Mouse (Mus musculus) CH12.LX (cell line): ENCODE data around the gene Ablim1. TPM values are rescaled to one million over a fixed set of nuclear protein-coding genes. Genes with fewer than 3 reads are reported as not detected.

Source experiments
- DNase-seq: peaks from one replicate; pipeline ENCODE4 v3.0.0-alpha.2; 2013; ENCODE audit errors: extremely low read depth
- H3K27ac ChIP-seq: 2 replicates; pipeline ENCODE4 v1.5.1; 2012; ENCODE audit warnings: low read depth, mild to moderate bottlenecking, control low read depth, moderate library complexity; ENCODE audit not compliant: insufficient read depth
- H3K27me3 ChIP-seq: replicated peaks from 2 replicates; pipeline ENCODE3; 2012; ENCODE audit warnings: inconsistent platforms
- H3K36me3 ChIP-seq, 2 experiments: replicated peaks in 1 of 2; 2 replicates each; pipeline versions ENCODE3 to v1.6.1; 2012; ENCODE audit warnings: inconsistent platforms in 1 of 2, low read length in 1 of 2, mild to moderate bottlenecking in 1 of 2, mixed read lengths in 1 of 2, moderate library complexity in 1 of 2; ENCODE audit not compliant: control insufficient read depth in 1 of 2, insufficient read depth in 1 of 2
- H3K4me1 ChIP-seq, 2 experiments: 2 replicates each; pipeline ENCODE4 v1.6.1; 2012; ENCODE audit warnings: inconsistent platforms in 1 of 2, moderate library complexity in 1 of 2; ENCODE audit not compliant: insufficient read depth in 2 of 2, control insufficient read depth in 1 of 2
- H3K4me2 ChIP-seq: 2 replicates; pipeline ENCODE4 v1.6.1; 2012; ENCODE audit warnings: low read depth, mild to moderate bottlenecking, control low read depth; ENCODE audit not compliant: poor library complexity, insufficient read depth, severe bottlenecking
- H3K4me3 ChIP-seq, 3 experiments: fragments of 150-350 bp in 1 of 3; sonication (generic) in 1 of 3; replicated peaks in 1 of 3; 2 replicates each; pipeline versions ENCODE3 to v1.5.1; 2011 to 2012; ENCODE audit warnings: low read depth in 2 of 3, low read length in 2 of 3, mild to moderate bottlenecking in 2 of 3, moderate library complexity in 2 of 3, control low read depth in 1 of 3, improper control_type of control experiment in 1 of 3, inconsistent platforms in 1 of 3, mixed read lengths in 1 of 3; ENCODE audit not compliant: poor library complexity in 1 of 3
- H3K79me2 ChIP-seq: replicated peaks from 2 replicates; pipeline ENCODE4 v1.6.1; 2012; ENCODE audit warnings: mild to moderate bottlenecking, moderate library complexity; ENCODE audit not compliant: control insufficient read depth, poor library complexity, insufficient read depth, severe bottlenecking; ENCODE audit errors: extremely low read depth
- H3K9ac ChIP-seq: 2 replicates; pipeline ENCODE4 v1.6.1; 2012; ENCODE audit warnings: low read depth, mild to moderate bottlenecking, control low read depth, moderate library complexity; ENCODE audit not compliant: insufficient read depth
- H3K9me3 ChIP-seq: replicated peaks from 2 replicates; pipeline ENCODE3; 2012; ENCODE audit warnings: low read length, inconsistent platforms, mixed read lengths
- BHLHE40 ChIP-seq: IDR thresholded peaks from 2 replicates; pipeline ENCODE4 v1.6.1; 2011; ENCODE audit warnings: mild to moderate bottlenecking, low read depth, low read length, improper control_type of control experiment
- CHD1 ChIP-seq: IDR thresholded peaks from 2 replicates; pipeline ENCODE4 v1.6.1; 2012; ENCODE audit warnings: low read depth, low read length, improper control_type of control experiment, inconsistent platforms
- CHD2 ChIP-seq: IDR thresholded peaks from 2 replicates; pipeline ENCODE4 v1.6.1; 2011; ENCODE audit warnings: low read length, improper control_type of control experiment
- CTCF ChIP-seq, 2 experiments: IDR thresholded peaks in 1 of 2; conservative IDR thresholded peaks in 1 of 2; 2 replicates each; pipeline ENCODE4 v1.5.1; 2011 to 2012; ENCODE audit warnings: low read depth in 2 of 2, low read length in 2 of 2, improper control_type of control experiment in 1 of 2, inconsistent platforms in 1 of 2, mild to moderate bottlenecking in 1 of 2, moderate library complexity in 1 of 2
- ELF1 ChIP-seq: IDR thresholded peaks from 2 replicates; pipeline ENCODE4 v1.6.1; 2014; ENCODE audit warnings: low read depth, mild to moderate bottlenecking, inconsistent platforms, low read length, improper control_type of control experiment
- EP300 ChIP-seq: IDR thresholded peaks from 2 replicates; pipeline ENCODE4 v1.6.1; 2011; ENCODE audit warnings: low read length, improper control_type of control experiment
- ETS1 ChIP-seq: conservative IDR thresholded peaks from 2 replicates; pipeline ENCODE4 v1.6.1; 2012; ENCODE audit warnings: low read depth, mild to moderate bottlenecking, inconsistent platforms, low read length, improper control_type of control experiment, moderate library complexity
- GABPA ChIP-seq: IDR thresholded peaks from 2 replicates; pipeline ENCODE4 v1.6.1; 2012; ENCODE audit warnings: low read depth, low read length, improper control_type of control experiment, inconsistent platforms; ENCODE audit not compliant: insufficient replicate concordance
- HCFC1 ChIP-seq: IDR thresholded peaks from 2 replicates; pipeline ENCODE4 v1.6.1; 2012; ENCODE audit warnings: low read depth, mild to moderate bottlenecking, inconsistent platforms, low read length, improper control_type of control experiment
- IRF4 ChIP-seq: IDR thresholded peaks from 2 replicates; pipeline ENCODE4 v1.6.1; 2014; ENCODE audit warnings: low read depth, mild to moderate bottlenecking, inconsistent platforms, low read length, improper control_type of control experiment
- JUN ChIP-seq: IDR thresholded peaks from 2 replicates; pipeline ENCODE4 v1.6.1; 2011; ENCODE audit warnings: low read depth, mild to moderate bottlenecking, low read length, improper control_type of control experiment, moderate library complexity; ENCODE audit not compliant: insufficient read depth
- MAFK ChIP-seq: IDR thresholded peaks from 2 replicates; pipeline ENCODE4 v1.6.1; 2011; ENCODE audit warnings: low read length, improper control_type of control experiment; ENCODE audit not compliant: insufficient replicate concordance
- MAZ ChIP-seq: IDR thresholded peaks from 2 replicates; pipeline ENCODE4 v1.6.1; 2012; ENCODE audit warnings: low read depth, mild to moderate bottlenecking, inconsistent platforms, low read length, improper control_type of control experiment, moderate library complexity
- NELFE ChIP-seq: IDR thresholded peaks from 2 replicates; pipeline ENCODE4 v1.6.1; 2011; ENCODE audit warnings: low read depth, low read length, improper control_type of control experiment
- PAX5 ChIP-seq: IDR thresholded peaks from 2 replicates; pipeline ENCODE4 v1.6.1; 2012; ENCODE audit warnings: low read length, inconsistent platforms, mixed read lengths
- POLR2A ChIP-seq: IDR thresholded peaks from 2 replicates; pipeline ENCODE4 v1.6.1; 2011; ENCODE audit warnings: low read depth, mild to moderate bottlenecking, improper control_type of control experiment, low read length
- SMC3 ChIP-seq: IDR thresholded peaks from 2 replicates; pipeline ENCODE4 v1.6.1; 2011; ENCODE audit warnings: low read depth, low read length, improper control_type of control experiment
- USF2 ChIP-seq: conservative IDR thresholded peaks from 2 replicates; pipeline ENCODE4 v1.6.1; 2011; ENCODE audit warnings: low read depth, low read length, improper control_type of control experiment
- ZMIZ1 ChIP-seq: IDR thresholded peaks from 2 replicates; pipeline ENCODE4 v1.6.1; 2012; ENCODE audit warnings: low read depth, mild to moderate bottlenecking, inconsistent platforms, low read length, improper control_type of control experiment
- ZNF384 ChIP-seq: IDR thresholded peaks from 2 replicates; pipeline ENCODE4 v1.6.1; 2012; ENCODE audit warnings: low read depth, low read length, improper control_type of control experiment, inconsistent platforms
- dilution Hi-C: fragments of 300-500 bp; cut with MboI; formaldehyde crosslinking; loops from 2 replicates; pipeline ENCODE4 v1.14.3; 2020; ENCODE audit warnings: low sequenced_read_pairs; ENCODE audit not compliant: extremely low pct_unique_long_range_greater_than_20kb, extremely low pct_ligation_motif_present
- in situ Hi-C: fragments of 300-500 bp; cut with MboI; formaldehyde crosslinking; loops from 3 replicates; pipeline ENCODE4 v1.14.3; 2019; ENCODE audit warnings: low sequenced_read_pairs, low pct_ligation_motif_present, low pct_unique_long_range_greater_than_20kb, mixed read lengths
- polyA plus RNA-seq: library from polyadenylated mRNA; unstranded; fragments of >175 nt; gene quantifications from 2 replicates; pipeline ENCODE4 v1.2.1, GENCODE M21; 2012; ENCODE audit warnings: low read depth; ENCODE audit not compliant: insufficient read length
- total RNA-seq, 2 experiments: library from RNA; depleted of rRNA; stranded (reverse); fragments of 300-350 nt in 1 of 2; fragments of >200 nt in 1 of 2; gene quantifications; 2 replicates each; pipeline ENCODE4 v1.2.3; 2012 to 2014

Gene Ablim1
- total and polyA plus RNA-seq, 3 experiments = 0.85 to 2.4 (median 2.0) TPM

DNA sequence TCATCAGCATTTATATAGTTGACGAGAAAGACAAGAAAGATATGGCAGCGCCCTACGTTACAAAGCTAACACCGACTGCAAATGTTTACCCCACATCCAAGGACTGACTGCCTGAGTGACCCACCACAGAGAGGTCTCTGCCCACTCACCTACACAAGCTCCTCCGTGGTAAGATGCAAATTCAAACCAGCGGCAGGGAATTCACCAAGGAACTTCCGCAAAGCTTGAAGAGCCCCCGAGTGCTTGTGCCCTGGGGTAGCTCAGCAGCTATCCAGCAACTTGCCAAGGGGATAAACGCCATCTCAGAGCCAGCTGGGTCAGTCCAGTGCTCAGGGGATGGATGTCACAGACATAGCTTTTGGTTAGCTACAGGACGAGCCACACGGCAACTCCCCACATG is 95.0 kb downstream of the Ablim1 start:
- H3K9ac ChIP-seq = 0 out of 2 replicates have a peak overlapping the region, but pooled peaks have one; percentile 11
- dilution Hi-C loops = no loop called here
- H3K27ac ChIP-seq = peak overlapping the region; percentile 37; the same call in 1 of the 2 replicates
- no peaks in the 10 kb centered on the region for H3K9me3 ChIP-seq
- no peaks in the 10 kb centered on the region for H3K79me2 ChIP-seq
- peaks cover 24 to 49% of the 10 kb centered on the region in 2 experiments for H3K4me1 ChIP-seq
- H3K27me3 ChIP-seq = peaks cover 2% of the 10 kb centered on the region
- DNase-seq = peak; percentile 74
- no peaks in the 10 kb centered on the region for H3K36me3 ChIP-seq
- H3K4me3 ChIP-seq = peak overlapping the region in 2 of 3 experiments; percentile 40 to 43
- in situ Hi-C loops = no loop called here
- H3K4me2 ChIP-seq = peak overlapping the region; percentile 88
- TF ChIP-seq ETS1 (peak; percentile 39), MAFK (peak; percentile 81), JUN (no peak), ELF1 (peak; percentile 76), IRF4 (0 out of 2 replicates have a peak, but pooled peaks have one; percentile 20), EP300 (peak; percentile 43; the same call in 1 of the 2 replicates), ZMIZ1 (no peak), CHD2 (peak; percentile 19; the same call in 1 of the 2 replicates), BHLHE40 (peak; percentile 43), CTCF (conservative IDR thresholded peaks at IDR 0.05 in 1 of 2, IDR thresholded peaks at IDR 0.05 in 1 of 2; ENCODE audit: low read depth in 2 of 2, low read length in 2 of 2) (no peak), POLR2A (0 out of 2 replicates have a peak, but pooled peaks have one; percentile 18)

- in situ Hi-C loops (no loop called here), dilution Hi-C loops (no loop called here)
- H3K4me2 ChIP-seq = no peak overlapping the region
- H3K9me3 ChIP-seq = no peaks in the 10 kb centered on the region
- peaks cover 2% of the 10 kb centered on the region for H3K27me3 ChIP-seq
- DNase-seq = no peak
- no peak overlapping the region for H3K9ac ChIP-seq
- H3K4me3 ChIP-seq = no peak overlapping the region
- peaks cover 18 to 41% of the 10 kb centered on the region in 2 experiments for H3K4me1 ChIP-seq
- TF ChIP-seq BHLHE40 (no peak), NELFE (no peak), MAZ (no peak), PAX5 (no peak), SMC3 (no peak), CHD1 (no peak), USF2 (no peak), ZNF384 (no peak), HCFC1 (no peak), CTCF (conservative IDR thresholded peaks at IDR 0.05 in 1 of 2, IDR thresholded peaks at IDR 0.05 in 1 of 2; ENCODE audit: low read depth in 2 of 2, low read length in 2 of 2) (no peak), EP300 (no peak), GABPA (no peak), ZMIZ1 (no peak)
- no peak overlapping the region for H3K27ac ChIP-seq
- H3K79me2 ChIP-seq = no peaks in the 10 kb centered on the region
- no peaks in the 10 kb centered on the region for H3K36me3 ChIP-seq
Observed at GRCm38 (mm10) chr19:57217161-57217560, 97.6 kb downstream of the Ablim1 start.
